Mouse (Mus musculus) hindbrain, embryonic 15.5 days (tissue): ENCODE measurements around the gene Fam135a. TPM values are rescaled to one million over a fixed set of nuclear protein-coding genes. Genes with fewer than 3 reads are reported as not detected.
A peak's percentile ranks its signal among the peaks of the same experiment; 100 is the strongest.

Experiments used
- ATAC-seq: fragments of 200-750 bp; cut with Nextera tagmentation; 2 replicates; pipeline ENCODE4 v1.8.0; 2017; ENCODE audit warnings: low read depth, moderate number of reproducible peaks, moderate TSS enrichment; ENCODE audit not compliant: low FRiP score
- H3K27ac ChIP-seq: fragments of 300-500 bp; sonication (generic); replicated peaks from 2 replicates; pipeline ENCODE4 v1.5.1; 2015; ENCODE audit warnings: mild to moderate bottlenecking, inconsistent platforms
- H3K27me3 ChIP-seq: fragments of 300-500 bp; sonication (generic); 2 replicates; pipeline ENCODE4 v1.6.1; 2015; ENCODE audit warnings: control low read depth, inconsistent platforms
- H3K36me3 ChIP-seq: fragments of 300-500 bp; sonication (generic); 2 replicates; pipeline ENCODE4 v1.6.1; 2015; ENCODE audit warnings: control low read depth, inconsistent platforms
- H3K4me1 ChIP-seq: fragments of 300-500 bp; sonication (generic); replicated peaks from 2 replicates; pipeline ENCODE4 v1.6.1; 2015; ENCODE audit warnings: control low read depth, inconsistent platforms
- H3K4me2 ChIP-seq: fragments of 300-500 bp; sonication (generic); 2 replicates; pipeline ENCODE4 v1.6.1; 2015; ENCODE audit warnings: moderate library complexity, mild to moderate bottlenecking, inconsistent platforms
- H3K4me3 ChIP-seq: fragments of 300-500 bp; sonication (generic); 2 replicates; pipeline ENCODE4 v1.5.1; 2015; ENCODE audit warnings: mild to moderate bottlenecking, inconsistent platforms
- H3K9ac ChIP-seq: fragments of 300-500 bp; sonication (generic); 2 replicates; pipeline ENCODE4 v1.6.1; 2015; ENCODE audit warnings: inconsistent platforms
- H3K9me3 ChIP-seq: fragments of 300-500 bp; sonication (generic); 2 replicates; pipeline ENCODE4 v1.6.1; 2016; ENCODE audit warnings: control low read depth, inconsistent platforms
- WGBS: fragments of 180-500 bp; shearing (Covaris S2); methylation state at CpG from one replicate; pipeline ENCODE4 v1.1.7; 2015; 5-methylcytosine and 5-hydroxymethylcytosine counted together
- polyA plus RNA-seq: library from polyadenylated mRNA; unstranded; fragments of >200 nt; fragmentation: Nextera tagmentation; extraction: Ambion mirVana; gene quantifications from 2 replicates; pipeline ENCODE4 v1.2.1, GENCODE M21; 2015

The Fam135a gene
- polyA plus RNA-seq = 23.0 and 23.9 TPM in 2 replicates

- ATAC-seq = peak; percentile 92
- peak within 1 kb of the TSS; percentile 98 for H3K4me3 ChIP-seq
- H3K9me3 ChIP-seq = no peaks in the 10 kb centered on the region
- no peaks in the 10 kb centered on the region for H3K27me3 ChIP-seq
- H3K4me2 ChIP-seq = peak within 1 kb of the TSS; percentile 57
- peaks cover 16% of the 10 kb centered on the region; the same call in 1 of the 2 replicates for H3K4me1 ChIP-seq
- no peaks in the 10 kb centered on the region for H3K36me3 ChIP-seq
- peak within 1 kb of the TSS; percentile 75 for H3K9ac ChIP-seq
- under 1% methylated on average over 81 of the region's 88 CpGs for WGBS
- peak within 1 kb of the TSS; percentile 87 for H3K27ac ChIP-seq
Measured at GRCm38 (mm10) chr1:24099926-24100869, at the start of gene Fam135a. Gene Fam135a, minus strand, starts transcription at chr1:24100341.

- Histone ChIP-seq H3K4me3 (no peak overlapping the region), H3K4me1 (0 out of 2 replicates have a peak, but pooled peaks cover 5% of the 10 kb centered on the region)
- ATAC-seq = no peak
Measured at GRCm38 (mm10) chr1:24143504-24143903, 43.4 kb upstream of the Fam135a start.

GRCm38 (mm10) chr1:24140555-24140954, 40.4 kb upstream of the Fam135a start:
- Histone ChIP-seq H3K4me2 (no peak overlapping the region), H3K36me3 (no peaks in the 10 kb centered on the region), H3K4me1 (0 out of 2 replicates have a peak, but pooled peaks cover 5% of the 10 kb centered on the region), H3K9ac (no peak overlapping the region), H3K9me3 (no peaks in the 10 kb centered on the region), H3K27me3 (no peaks in the 10 kb centered on the region), H3K27ac (no peak overlapping the region), H3K4me3 (no peak overlapping the region)
- no peak for ATAC-seq
- 67% methylated on average over 6 of the region's 6 CpGs for WGBS

More at GRCm38 (mm10) chr1:24143504-24143903, 43.4 kb upstream of the Fam135a start:
- H3K9ac ChIP-seq = no peak overlapping the region
- no peak overlapping the region for H3K27ac ChIP-seq
- H3K36me3 ChIP-seq = no peaks in the 10 kb centered on the region
- no peaks in the 10 kb centered on the region for H3K9me3 ChIP-seq
- no peaks in the 10 kb centered on the region for H3K27me3 ChIP-seq
- H3K4me2 ChIP-seq = no peak overlapping the region
- WGBS = 75% methylated on average over 8 of the region's 8 CpGs

GRCm38 (mm10) chr1:24137133-24137532, 37.0 kb upstream of the Fam135a start:
- H3K9ac ChIP-seq = no peak overlapping the region
- H3K27me3 ChIP-seq = no peaks in the 10 kb centered on the region
- no peak overlapping the region for H3K4me3 ChIP-seq
- H3K9me3 ChIP-seq = no peaks in the 10 kb centered on the region
- no peaks in the 10 kb centered on the region for H3K36me3 ChIP-seq
- H3K4me1 ChIP-seq = 0 out of 2 replicates have a peak, but pooled peaks cover 5% of the 10 kb centered on the region
- 0 out of 2 replicates have a peak, but pooled peaks have one; percentile 34 for ATAC-seq
- 16% methylated on average over 3 of the region's 3 CpGs for WGBS
- H3K27ac ChIP-seq = no peak overlapping the region
- H3K4me2 ChIP-seq = no peak overlapping the region

- H3K9me3 ChIP-seq = no peaks in the 10 kb centered on the region
- no peak overlapping the region for H3K27ac ChIP-seq
- no peaks in the 10 kb centered on the region for H3K27me3 ChIP-seq
- 0 out of 2 replicates have a peak, but pooled peaks cover 3% of the 10 kb centered on the region for H3K4me1 ChIP-seq
- H3K4me2 ChIP-seq = no peak overlapping the region
- no peak overlapping the region for H3K4me3 ChIP-seq
- no peak overlapping the region for H3K9ac ChIP-seq
- 3% methylated on average over 1 of the region's 1 CpGs for WGBS
- H3K36me3 ChIP-seq = no peaks in the 10 kb centered on the region
- ATAC-seq = peak; percentile 73
Measured at GRCm38 (mm10) chr1:24134792-24135191, 34.7 kb upstream of the Fam135a start.

GRCm38 (mm10) chr1:24133853-24134252, 33.7 kb upstream of the Fam135a start:
- ATAC-seq = no peak
- Histone ChIP-seq H3K4me2 (peak overlapping the region; percentile 42), H3K27ac (no peak overlapping the region), H3K36me3 (no peaks in the 10 kb centered on the region), H3K9ac (no peak overlapping the region), H3K9me3 (no peaks in the 10 kb centered on the region), H3K27me3 (no peaks in the 10 kb centered on the region), H3K4me1 (no peaks in the 10 kb centered on the region), H3K4me3 (peak overlapping the region; percentile 12; the same call in 1 of the 2 replicates)
- WGBS = 39% methylated on average over 19 of the region's 19 CpGs

GRCm38 (mm10) chr1:24127866-24128265, 27.7 kb upstream of the Fam135a start:
- no peaks in the 10 kb centered on the region for H3K9me3 ChIP-seq
- WGBS = 62% methylated on average over 6 of the region's 6 CpGs
- H3K4me3 ChIP-seq = no peak overlapping the region
- no peaks in the 10 kb centered on the region for H3K4me1 ChIP-seq
- no peak overlapping the region for H3K4me2 ChIP-seq
- H3K27me3 ChIP-seq = no peaks in the 10 kb centered on the region
- H3K9ac ChIP-seq = no peak overlapping the region
- H3K36me3 ChIP-seq = no peaks in the 10 kb centered on the region
- no peak overlapping the region for H3K27ac ChIP-seq
- no peak for ATAC-seq

- H3K27ac ChIP-seq = no peak overlapping the region
- no peak for ATAC-seq
- H3K9ac ChIP-seq = no peak overlapping the region
- WGBS = 53% methylated on average over 3 of the region's 3 CpGs
- no peaks in the 10 kb centered on the region for H3K36me3 ChIP-seq
- no peaks in the 10 kb centered on the region for H3K27me3 ChIP-seq
- H3K4me2 ChIP-seq = no peak overlapping the region
- H3K9me3 ChIP-seq = no peaks in the 10 kb centered on the region
- H3K4me3 ChIP-seq = no peak overlapping the region
- H3K4me1 ChIP-seq = no peaks in the 10 kb centered on the region
Measured at GRCm38 (mm10) chr1:24124610-24125009, 24.5 kb upstream of the Fam135a start.

GRCm38 (mm10) chr1:24122582-24122981, 22.4 kb upstream of the Fam135a start:
- H3K9ac ChIP-seq = no peak overlapping the region
- no peaks in the 10 kb centered on the region for H3K36me3 ChIP-seq
- H3K27me3 ChIP-seq = no peaks in the 10 kb centered on the region
- ATAC-seq = no peak
- no peaks in the 10 kb centered on the region for H3K4me1 ChIP-seq
- H3K9me3 ChIP-seq = no peaks in the 10 kb centered on the region
- H3K4me2 ChIP-seq = no peak overlapping the region
- WGBS = 93% methylated on average over 1 of the region's 1 CpGs
- H3K4me3 ChIP-seq = no peak overlapping the region
- H3K27ac ChIP-seq = no peak overlapping the region

GRCm38 (mm10) chr1:24107971-24108773, 8.0 kb upstream of the Fam135a start:
- no peaks in the 10 kb centered on the region for H3K27me3 ChIP-seq
- H3K4me1 ChIP-seq = no peaks in the 10 kb centered on the region
- H3K9ac ChIP-seq = no peak overlapping the region
- H3K4me3 ChIP-seq = no peak overlapping the region
- H3K4me2 ChIP-seq = no peak overlapping the region; the same call in 1 of the 2 replicates
- ATAC-seq = no peak
- H3K36me3 ChIP-seq = no peaks in the 10 kb centered on the region
- WGBS = 56% methylated on average over 10 of the region's 10 CpGs
- H3K27ac ChIP-seq = no peak overlapping the region
- H3K9me3 ChIP-seq = no peaks in the 10 kb centered on the region

GRCm38 (mm10) chr1:24107378-24107777, 7.2 kb upstream of the Fam135a start:
- 0 out of 2 replicates have a peak overlapping the region, but pooled peaks have one; percentile 11 for H3K4me3 ChIP-seq
- no peaks in the 10 kb centered on the region for H3K27me3 ChIP-seq
- 25% methylated on average over 11 of the region's 11 CpGs for WGBS
- no peak overlapping the region for H3K9ac ChIP-seq
- peak; percentile 61; the same call in 1 of the 2 replicates for ATAC-seq
- H3K36me3 ChIP-seq = no peaks in the 10 kb centered on the region
- no peaks in the 10 kb centered on the region for H3K9me3 ChIP-seq
- H3K27ac ChIP-seq = no peak overlapping the region
- H3K4me1 ChIP-seq = no peaks in the 10 kb centered on the region
- H3K4me2 ChIP-seq = peak overlapping the region; percentile 41
